Mouse (Mus musculus): ENCODE data around the gene Arhgef12. TPM values are rescaled to one million over a fixed set of nuclear protein-coding genes. Genes with fewer than 3 reads are reported as not detected.
"Not testable (repeated sequence)": the region's sequence is repeated elsewhere in the genome, so short reads cannot be mapped to it uniquely, and the experiment has no call there.

Gene Arhgef12
- total RNA-seq (2021) = 100 to 1,000 TPM; 140 to 166 TPM

- peak; percentile 36 for DNase-seq (ENCODE audit: low spot score)
Observed at GRCm38 (mm10) chr9:43107187-43107517, at the start of gene Arhgef12. Arhgef12 (minus strand) TSS chr9:43107239.

GRCm38 (mm10) chr9:43155960-43156359, 48.9 kb upstream of the Arhgef12 start:
- intact Hi-C loops (cut with DNase I) = no loop called here
- no peak for DNase-seq (ENCODE audit: low spot score)

More at GRCm38 (mm10) chr9:43107187-43107517, at the start of gene Arhgef12:
- intact Hi-C loops (cut with DNase I) = loop anchor here (1.0 kb wide), 1 partner anchor 107 kb away; no protein-coding TSS in a partner anchor

DNA sequence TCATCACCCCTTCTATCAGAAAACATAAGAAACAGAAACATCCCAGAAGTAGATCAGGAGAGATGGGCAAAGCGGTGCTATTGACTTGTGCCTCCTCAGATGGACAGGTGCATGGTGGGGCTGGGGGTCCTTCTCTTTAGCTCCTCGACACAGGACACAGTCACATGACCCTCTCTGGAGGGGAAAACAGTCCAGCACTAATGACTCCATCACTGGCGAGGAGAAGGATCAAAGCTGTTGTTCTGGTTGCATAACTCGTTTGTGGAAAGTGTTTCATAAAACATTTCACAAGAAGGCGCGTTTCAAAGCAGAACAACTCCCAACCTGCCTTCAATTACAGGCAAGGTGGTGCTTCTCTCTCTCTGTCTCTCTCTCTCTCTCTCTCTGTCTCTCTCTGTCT, 44.7 kb upstream of the Arhgef12 start:
- DNase-seq (ENCODE audit: low spot score) = no peak
- intact Hi-C loops (cut with DNase I) = loop anchor here (2.0 kb wide), 1 partner anchor 27 kb away; no protein-coding TSS in a partner anchor

DNA sequence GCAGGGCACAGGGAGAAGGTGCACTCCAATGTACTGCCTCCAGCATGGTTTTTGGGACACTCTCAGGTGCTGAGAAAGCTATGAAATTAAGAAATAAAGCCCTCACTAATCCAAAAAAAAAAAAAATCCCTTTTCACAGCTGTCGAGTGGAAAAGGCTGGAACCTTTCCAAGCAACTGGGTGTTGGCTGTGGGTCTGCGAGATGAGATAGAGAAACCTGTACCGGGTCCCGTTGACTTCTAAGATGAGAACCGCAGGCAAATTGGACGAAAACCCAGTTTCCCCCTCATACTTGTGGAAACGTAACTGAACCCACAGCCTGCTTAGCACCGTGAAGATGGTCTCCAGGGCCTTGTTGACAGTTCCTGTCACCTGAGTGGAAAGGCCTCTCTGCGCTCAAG, 43.9 kb upstream of the Arhgef12 start:
- intact Hi-C loops (cut with DNase I) = loop anchor here (2.0 kb wide), 1 partner anchor 28 kb away; no protein-coding TSS in a partner anchor
- no peak for DNase-seq (ENCODE audit: low spot score)

DNA sequence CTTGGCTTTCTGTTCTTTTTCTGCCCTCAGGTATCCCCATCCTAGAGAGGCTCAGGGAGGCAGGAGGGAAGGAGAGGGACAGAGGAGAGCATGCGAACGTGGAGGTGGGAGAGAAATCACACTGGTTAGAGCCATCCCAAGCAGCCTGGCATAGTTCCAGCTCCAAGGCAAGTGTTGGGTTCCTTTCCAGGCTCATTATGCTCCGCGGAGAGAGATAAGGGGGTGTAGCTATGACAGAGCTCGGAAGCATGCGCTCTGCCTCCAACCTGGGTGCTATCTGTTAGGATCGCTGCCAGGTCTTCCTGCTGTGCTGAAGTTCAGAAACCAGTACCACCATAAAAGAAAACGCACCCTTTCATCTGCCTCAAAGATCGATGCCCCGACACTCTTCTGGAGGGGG, 43.0 kb upstream of the Arhgef12 start:
- intact Hi-C loops (cut with DNase I) = loop anchor here (2.0 kb wide), 1 partner anchor 29 kb away; no protein-coding TSS in a partner anchor
- no peak for DNase-seq (ENCODE audit: low spot score)

- DNase-seq (ENCODE audit: low spot score) = no peak
- intact Hi-C loops (cut with DNase I) = no loop called here
Observed at GRCm38 (mm10) chr9:43149498-43149897, 42.5 kb upstream of the Arhgef12 start.

DNA sequence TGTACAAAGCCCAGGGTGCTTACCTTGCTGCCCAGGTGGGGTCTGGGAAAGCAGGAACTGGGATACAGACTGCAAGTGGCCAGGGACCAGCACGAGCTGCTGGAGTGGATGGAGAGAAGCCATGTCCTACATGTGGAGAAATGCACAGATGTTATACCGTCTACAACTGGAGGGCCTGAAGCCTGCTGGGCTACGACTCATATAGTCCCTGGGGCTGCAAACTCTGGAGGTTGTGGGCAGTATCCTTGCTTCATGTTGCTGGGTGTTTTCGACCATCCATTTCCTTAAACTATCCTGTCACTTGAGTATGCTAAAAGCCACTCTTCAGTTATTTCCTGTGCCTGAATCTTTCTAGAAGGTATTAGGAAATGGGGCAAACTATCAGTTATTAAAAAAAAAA, 38.2 kb upstream of the Arhgef12 start:
- DNase-seq (ENCODE audit: low spot score) = no peak
- intact Hi-C loops (cut with DNase I) = no loop called here

GRCm38 (mm10) chr9:43144206-43144810, 37.3 kb upstream of the Arhgef12 start:
- intact Hi-C loops (cut with DNase I) = no loop called here
- DNase-seq (ENCODE audit: low spot score) = no peak

DNA sequence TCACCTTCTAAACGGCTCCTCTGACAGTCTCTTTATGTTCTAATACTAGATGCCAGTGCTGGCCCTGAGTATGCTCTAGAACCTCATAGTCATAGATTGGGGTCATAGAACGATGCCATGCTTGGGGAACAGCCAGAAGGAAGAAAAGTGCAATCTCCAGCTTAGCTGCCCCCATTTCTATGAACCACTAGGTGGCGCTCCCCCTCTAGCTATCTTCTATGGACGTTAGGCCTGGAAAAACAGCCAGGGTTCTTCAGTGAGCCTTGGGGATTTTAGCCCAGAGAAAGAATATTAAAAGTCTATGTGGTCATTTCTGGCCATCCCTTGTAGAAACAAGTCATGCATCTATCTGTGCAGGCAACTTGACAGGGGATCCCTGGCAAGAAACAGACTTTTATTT, 34.8 kb upstream of the Arhgef12 start:
- DNase-seq (ENCODE audit: low spot score) = peak; percentile 20
- intact Hi-C loops (cut with DNase I) = loop anchor here (1.0 kb wide), 2 partner anchors 69 to 142 kb away; no protein-coding TSS in a partner anchor

DNA sequence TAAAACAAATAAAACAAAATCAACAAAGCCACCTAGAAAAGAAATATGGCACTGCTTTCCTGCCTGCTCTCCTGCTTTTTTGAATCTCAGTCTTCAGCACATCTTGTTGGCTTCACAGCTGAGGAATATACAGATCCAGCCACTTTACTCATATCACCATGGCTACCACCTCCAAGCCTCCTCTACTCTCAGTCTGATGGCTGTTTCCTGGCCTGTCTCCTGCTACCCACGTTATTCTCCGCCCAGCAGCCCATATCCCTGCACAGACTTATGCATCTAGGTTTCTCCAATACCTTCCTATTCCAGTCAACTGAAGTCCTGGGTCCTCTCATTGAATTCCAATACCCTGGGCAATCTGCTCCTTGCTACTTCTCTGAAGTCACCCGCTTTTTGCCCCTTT, 26.5 kb upstream of the Arhgef12 start:
- intact Hi-C loops (cut with DNase I) = no loop called here
- no peak for DNase-seq (ENCODE audit: low spot score)

- DNase-seq (ENCODE audit: low spot score) = no peak
- intact Hi-C loops (cut with DNase I) = no loop called here
Observed at GRCm38 (mm10) chr9:43132380-43132779, 25.3 kb upstream of the Arhgef12 start.

DNA sequence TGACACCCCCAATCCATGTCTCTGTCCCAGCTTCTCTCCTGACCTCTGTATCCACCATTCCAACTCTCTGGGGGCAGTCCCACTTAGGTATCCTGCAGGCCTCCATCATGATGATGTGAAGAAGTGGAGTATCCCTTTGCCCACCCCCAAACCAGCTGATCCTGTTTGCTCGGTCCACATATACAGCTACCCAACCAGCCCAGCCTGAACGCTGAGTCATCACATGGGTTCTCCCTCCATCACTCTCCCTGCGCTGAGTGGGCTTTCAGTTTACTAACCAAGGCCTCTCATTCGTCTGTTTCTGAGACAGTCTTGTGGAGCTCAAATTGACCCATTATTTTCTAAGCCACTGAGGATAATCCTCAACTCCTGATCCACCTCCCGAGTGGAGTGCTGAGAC, 24.9 kb upstream of the Arhgef12 start:
- DNase-seq (ENCODE audit: low spot score) = no peak
- intact Hi-C loops (cut with DNase I) = no loop called here

DNA sequence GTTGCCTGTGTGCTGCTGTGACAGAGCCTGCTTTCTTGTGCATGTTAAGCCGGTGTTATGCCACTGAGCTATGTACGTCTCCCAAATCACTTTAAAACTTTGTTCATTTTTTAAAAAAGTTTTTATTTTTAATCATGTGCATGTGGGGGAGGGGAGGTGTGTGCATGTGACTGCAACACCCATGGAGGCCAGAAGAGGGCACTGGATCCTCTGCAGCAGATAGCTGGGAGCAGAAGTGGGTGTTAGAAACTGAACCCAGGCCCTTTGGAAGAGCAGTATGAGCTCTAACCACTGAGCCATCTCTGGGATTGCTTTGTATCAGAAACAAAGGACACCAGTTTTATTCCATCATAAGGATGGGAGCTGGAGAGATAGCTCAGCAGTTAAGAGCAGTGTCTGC, 23.6 kb upstream of the Arhgef12 start:
- no peak for DNase-seq (ENCODE audit: low spot score)
- intact Hi-C loops (cut with DNase I) = no loop called here

DNA sequence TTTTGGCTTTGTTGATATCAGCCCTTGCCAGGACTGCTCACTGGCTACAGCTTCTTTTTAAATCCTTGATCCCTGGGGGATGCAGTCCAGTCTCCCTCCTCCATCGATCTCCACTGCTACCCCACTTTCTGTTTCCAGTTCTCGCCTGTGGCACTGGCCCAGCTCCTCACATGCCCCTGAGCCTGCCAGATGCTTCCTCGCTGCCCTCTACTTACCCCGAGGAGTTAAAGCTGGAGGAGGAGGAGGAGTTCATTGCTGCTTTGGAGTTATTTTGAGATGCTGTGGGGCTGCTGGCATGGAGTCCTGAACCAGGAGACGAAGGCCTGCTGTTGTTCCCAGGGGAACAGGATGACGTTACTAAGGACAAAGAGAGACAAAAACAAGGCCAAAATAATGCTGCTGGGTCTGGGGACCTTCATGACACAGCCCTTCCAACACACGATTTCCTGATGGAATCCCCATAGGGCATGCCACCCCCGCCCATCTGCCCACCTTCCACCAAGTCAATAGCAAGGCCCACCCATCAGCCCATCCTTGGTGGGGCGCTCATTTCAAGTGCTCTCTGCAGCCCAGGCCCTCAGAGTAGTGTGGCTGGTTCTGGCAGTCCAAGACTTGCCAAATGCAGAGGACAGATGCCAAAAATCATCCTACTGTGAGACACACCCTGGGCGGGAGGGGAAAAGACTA, 20.2 kb upstream of the Arhgef12 start:
- intact Hi-C loops (cut with DNase I) = no loop called here

DNA sequence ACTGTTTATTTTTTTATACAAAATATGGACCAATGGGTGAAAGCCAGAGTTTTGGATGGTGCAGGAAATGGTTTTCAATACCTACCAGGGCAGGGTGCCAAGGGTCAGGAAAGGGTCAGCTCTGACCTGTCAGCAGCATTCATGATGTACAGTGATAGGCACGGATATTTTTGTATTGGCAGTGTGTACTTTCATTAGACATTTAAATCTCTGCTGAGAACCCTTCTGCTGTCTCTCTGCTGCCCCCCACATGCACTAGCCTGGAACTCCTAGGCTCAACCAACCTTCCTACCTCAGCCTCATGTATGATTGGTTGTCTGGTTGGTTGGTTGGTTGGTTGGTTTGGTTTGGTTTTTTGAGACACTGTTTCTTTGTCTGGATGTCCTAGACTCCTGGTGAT, 15.3 kb upstream of the Arhgef12 start:
- no peak for DNase-seq (ENCODE audit: low spot score)
- intact Hi-C loops (cut with DNase I) = no loop called here

More for the DNA sequence above, 20.2 kb upstream of the Arhgef12 start:
- DNase-seq (ENCODE audit: low spot score) = peak; percentile 67

GRCm38 (mm10) chr9:43121948-43122347, 14.9 kb upstream of the Arhgef12 start:
- intact Hi-C loops (cut with DNase I); DNase-seq (ENCODE audit: low spot score): not testable (repeated sequence)

DNA sequence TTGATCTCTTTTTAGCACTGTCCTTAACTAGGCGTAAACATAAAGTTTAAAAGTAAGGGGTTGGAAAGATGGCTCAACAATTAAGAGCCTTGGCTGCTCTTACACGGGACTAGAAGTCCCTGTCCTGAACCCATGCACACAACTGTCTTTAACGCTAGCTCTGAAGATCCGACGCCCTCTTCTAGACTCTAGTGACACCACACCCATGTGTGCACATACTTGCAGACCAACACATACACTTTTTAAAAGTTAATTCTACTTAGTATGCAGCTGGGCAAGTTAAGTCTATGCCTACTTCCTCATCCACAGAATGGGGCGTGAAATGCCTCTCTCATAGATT, 9.9 kb upstream of the Arhgef12 start:
- intact Hi-C loops (cut with DNase I) = no loop called here
- no peak for DNase-seq (ENCODE audit: low spot score)

GRCm38 (mm10) chr9:43116134-43116996, 9.3 kb upstream of the Arhgef12 start, which contains the start of gene Tmem136:
Tmem136 (minus strand) TSS chr9:43116570.
- intact Hi-C loops (cut with DNase I) = no loop called here
- peak; percentile 46 for DNase-seq (ENCODE audit: low spot score)

DNA sequence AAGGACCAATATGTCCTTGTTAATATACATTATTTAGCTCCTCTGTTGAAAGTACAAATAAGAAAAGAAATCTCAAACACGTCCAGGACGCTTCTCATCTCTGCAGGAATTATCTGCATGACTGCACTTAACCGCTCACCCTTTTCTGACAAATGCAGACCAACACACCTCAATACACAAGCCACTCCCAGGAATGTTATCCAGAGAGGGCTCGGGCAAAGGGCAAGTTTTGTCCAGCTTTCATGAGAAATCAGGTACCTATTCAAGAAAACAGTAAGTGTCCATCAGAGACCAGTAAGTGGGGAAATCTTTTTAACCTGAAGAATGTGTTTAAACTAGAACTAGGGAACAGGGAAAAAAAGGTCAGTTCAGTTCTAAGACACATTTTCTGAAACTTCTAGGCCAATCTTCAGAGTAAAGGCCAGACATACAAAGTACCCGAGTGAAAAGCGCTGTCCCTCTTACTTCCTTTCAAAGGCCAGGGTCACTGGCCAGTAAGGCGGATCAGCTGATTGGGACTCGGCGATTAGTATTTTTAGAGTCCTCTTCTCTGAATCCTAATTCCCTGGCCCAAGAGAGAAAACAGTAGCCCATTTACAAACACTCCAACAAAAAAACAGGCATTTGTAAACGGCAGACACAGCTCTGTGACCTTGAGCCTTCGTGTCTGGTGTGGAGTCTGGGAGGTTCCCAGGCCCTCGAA, 8.5 kb upstream of the Arhgef12 start:
- DNase-seq (ENCODE audit: low spot score) = no peak
- intact Hi-C loops (cut with DNase I) = no loop called here

DNA sequence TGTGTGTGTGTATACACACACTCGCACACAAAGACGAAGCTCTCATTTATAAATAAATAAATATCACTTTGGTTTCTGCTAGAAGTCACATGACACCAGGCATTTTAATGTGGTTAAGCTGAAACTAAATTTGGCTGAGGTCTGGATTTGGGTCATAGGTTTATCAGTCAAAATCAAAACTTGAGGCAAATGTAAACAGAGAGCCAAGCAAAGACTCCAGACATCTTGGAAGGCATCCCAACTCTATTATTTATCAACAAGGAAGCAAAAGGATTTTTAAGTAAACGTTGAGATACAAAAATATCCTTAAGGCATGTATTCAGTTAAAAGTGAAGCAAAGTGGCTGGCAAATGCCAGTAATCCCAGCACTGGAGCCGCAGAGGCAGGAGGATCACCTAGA, 7.8 kb upstream of the Arhgef12 start:
- intact Hi-C loops (cut with DNase I) = no loop called here

More for the DNA sequence above, 7.8 kb upstream of the Arhgef12 start:
- DNase-seq (ENCODE audit: low spot score) = no peak
